Comparison of ENCODE assay signal across 8 mouse cellular contexts in the genomic region with DNA sequence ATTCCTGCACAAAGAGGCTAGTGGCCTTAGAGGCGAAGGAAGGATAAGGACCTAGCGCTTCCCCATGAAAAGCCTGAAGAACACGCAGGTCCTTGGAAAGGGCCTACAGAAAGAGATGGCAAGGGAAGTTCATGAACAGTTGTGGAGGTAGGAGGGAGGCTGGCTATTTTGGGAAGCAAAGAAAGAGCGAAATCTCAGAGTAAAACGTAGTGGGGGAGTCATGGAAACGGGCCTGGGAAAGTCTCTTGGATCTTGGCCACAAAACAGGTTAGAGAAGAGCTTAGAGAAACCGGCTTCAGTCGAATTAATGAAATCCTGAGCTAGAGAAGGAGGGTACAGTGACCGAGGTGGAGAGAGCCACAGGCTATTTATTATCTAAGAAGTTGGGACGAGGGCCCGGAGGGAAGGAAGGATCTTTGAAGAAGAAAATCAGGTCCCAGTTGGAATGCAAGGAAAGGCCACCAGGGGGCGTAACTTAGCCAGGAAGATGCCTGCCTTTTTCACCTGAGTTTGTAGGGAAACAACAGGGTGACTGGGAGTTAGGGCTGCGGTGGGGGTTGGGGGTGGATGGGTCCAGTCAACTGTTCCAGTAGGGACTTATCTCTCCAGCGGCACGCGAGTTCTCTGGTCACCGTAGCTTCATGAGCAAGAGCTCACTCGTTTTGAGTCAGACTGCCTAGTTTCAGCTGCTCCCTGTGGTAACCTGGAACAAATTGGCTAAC. TPM values are rescaled to one million over a fixed set of nuclear protein-coding genes. Genes with fewer than 3 reads are reported as not detected.
DNase-seq lines count a peak whose midpoint lies in the region; ATAC-seq lines count a peak whose summit lies in the region.

No protein-coding gene starts in this region.

- ATAC-seq in limb, embryonic 13.5 days (ENCODE audit: low FRiP score, low read depth) = no peak

- no peaks in the 10 kb centered on the region for H3K27me3 ChIP-seq in limb, embryonic 13.5 days
- H3K27me3 ChIP-seq in splenic B cell, adult 2 months (ENCODE audit: control insufficient read depth, insufficient read depth, low read length, poor library complexity, severe bottlenecking) = no peaks in the 10 kb centered on the region; the same call in 1 of the 2 replicates

- DNase-seq in left cerebral cortex, adult 18-20 months (ENCODE audit: low spot score in 2 of 2) = peak; percentile 82 to 88
- DNase-seq in left cerebral cortex, adult 11 months (ENCODE audit: low spot score) = no peak
- DNase-seq in embryo, embryonic 9.5 days (ENCODE audit: extremely low spot score) = peak; percentile 78
- peak; percentile 57 to 76 for DNase-seq in gastrocnemius, postnatal 4 days (ENCODE audit: low spot score in 2 of 2)
- peak; percentile 84 for DNase-seq in kidney, adult 11 months
- peak; percentile 85 for DNase-seq in naive thymus-derived CD4-positive, alpha-beta T cell, adult 2 months (ENCODE audit: low read depth)
- DNase-seq in splenic B cell, adult 2 months (ENCODE audit: low read depth, low spot score) = peak; percentile 76

- H3K36me3 ChIP-seq in limb, embryonic 13.5 days = no peaks in the 10 kb centered on the region
- no peaks in the 10 kb centered on the region for H3K36me3 ChIP-seq in splenic B cell, adult 2 months (ENCODE audit: control insufficient read depth, insufficient read depth, low read length, poor library complexity, severe bottlenecking)

- peak overlapping the region; percentile 31 for H3K9ac ChIP-seq in limb, embryonic 13.5 days

- H3K4me1 ChIP-seq in limb, embryonic 13.5 days = peaks cover 37% of the 10 kb centered on the region

- 26% methylated on average over 18 of the region's 18 CpGs for WGBS in limb, embryonic 13.5 days

- peak overlapping the region; percentile 31 for H3K4me3 ChIP-seq in limb, embryonic 13.5 days

- H3K4me2 ChIP-seq in limb, embryonic 13.5 days (replicated peaks) = peak overlapping the region; percentile 63

- peak overlapping the region; percentile 86 for H3K27ac ChIP-seq in limb, embryonic 13.5 days

- H3K9me3 ChIP-seq in limb, embryonic 13.5 days = no peaks in the 10 kb centered on the region

RNA-seq across cellular contexts. Expression of a gene that starts 5.1 kb away (rescaled TPM):
- total RNA-seq in left cerebral cortex, adult 18-20 months (2021) = 100 to 1,000 TPM; 101 to 102 TPM
- total RNA-seq in gastrocnemius, postnatal 4 days (2021) = 10 to 100 TPM; 80.8 to 81.1 TPM
- polyA plus RNA-seq in limb, embryonic 13.5 days (2015; fragmentation: Nextera tagmentation; extraction: Ambion mirVana) = 31.9 and 34.7 TPM in 2 replicates

RNA-seq across cellular contexts. Expression of a gene that starts 34.3 kb away (rescaled TPM):
- total RNA-seq in left cerebral cortex, adult 18-20 months (2021) = under 1 TPM; 0.16 to 0.54 TPM
- under 1 TPM; 0.70 to 0.93 TPM for total RNA-seq in gastrocnemius, postnatal 4 days (2021)
- polyA plus RNA-seq in limb, embryonic 13.5 days (2015; fragmentation: Nextera tagmentation; extraction: Ambion mirVana) = 1.5 and 1.6 TPM in 2 replicates
